Mouse (Mus musculus): ENCODE results near the gene Shroom4.

Shroom4 gene

DNA sequence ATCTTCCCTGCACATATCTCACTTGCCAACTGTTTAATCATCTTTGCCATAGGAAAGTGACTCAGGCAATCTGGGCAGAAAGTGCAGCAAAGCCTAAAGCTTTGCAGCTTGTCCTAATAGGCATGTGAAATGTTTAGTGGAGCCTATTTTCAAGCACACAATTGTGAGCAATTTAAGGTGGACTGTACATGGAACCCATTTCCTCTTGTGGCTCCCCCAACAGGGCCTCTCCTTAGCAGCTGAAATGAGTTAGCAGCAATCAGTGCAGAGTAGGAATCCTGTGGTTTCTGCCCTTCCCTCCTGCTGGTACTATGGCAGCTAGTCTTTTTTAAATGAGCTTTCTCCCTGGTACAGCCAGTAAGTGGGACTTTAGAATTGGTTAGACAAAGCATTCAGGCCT lies 95.8 kb downstream of the Shroom4 start:
- no peak for DNase-seq (ENCODE audit: low read depth, low spot score)

DNA sequence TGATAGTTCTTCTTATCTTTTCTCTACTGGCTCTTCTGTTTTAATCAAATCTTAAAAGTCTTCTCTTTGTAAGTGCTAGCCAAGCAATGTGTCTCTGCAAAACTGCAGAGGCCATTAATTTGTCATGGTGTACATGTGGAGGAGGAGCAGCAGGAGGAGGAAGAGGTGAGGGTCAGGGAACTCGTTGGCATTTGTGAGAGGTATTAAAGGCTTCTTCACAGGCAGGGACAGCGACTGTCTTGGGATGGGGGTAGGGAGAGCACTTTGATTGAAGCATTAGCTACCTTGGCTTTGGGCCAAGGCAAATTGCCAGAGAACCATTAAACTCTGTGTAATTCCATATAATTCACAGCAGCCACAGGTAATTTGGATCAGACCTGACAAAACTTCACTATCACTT lies 96.7 kb downstream of the Shroom4 start:
- DNase-seq (ENCODE audit: low read depth, low spot score): no peak

DNA sequence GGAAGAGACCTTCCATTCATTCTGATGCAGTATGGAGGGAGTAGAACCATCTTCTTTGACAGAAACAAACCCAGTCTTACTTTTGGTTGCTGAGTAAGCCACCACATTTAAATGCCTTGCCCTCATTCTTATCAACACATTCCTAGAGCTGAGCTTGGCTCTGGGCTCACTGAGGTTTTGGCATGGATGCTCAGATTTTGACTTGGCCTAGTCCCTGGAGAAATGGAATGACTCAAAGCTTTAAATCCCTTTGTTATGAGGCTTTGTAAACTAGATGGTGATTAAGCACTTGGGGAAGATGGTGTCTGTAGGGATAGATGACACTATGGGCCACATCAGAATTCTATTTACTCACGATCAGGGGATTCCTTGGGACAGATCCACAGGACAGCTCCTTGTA lies 102.2 kb downstream of the Shroom4 start:
- no peak for DNase-seq (ENCODE audit: low read depth, low spot score)

DNA sequence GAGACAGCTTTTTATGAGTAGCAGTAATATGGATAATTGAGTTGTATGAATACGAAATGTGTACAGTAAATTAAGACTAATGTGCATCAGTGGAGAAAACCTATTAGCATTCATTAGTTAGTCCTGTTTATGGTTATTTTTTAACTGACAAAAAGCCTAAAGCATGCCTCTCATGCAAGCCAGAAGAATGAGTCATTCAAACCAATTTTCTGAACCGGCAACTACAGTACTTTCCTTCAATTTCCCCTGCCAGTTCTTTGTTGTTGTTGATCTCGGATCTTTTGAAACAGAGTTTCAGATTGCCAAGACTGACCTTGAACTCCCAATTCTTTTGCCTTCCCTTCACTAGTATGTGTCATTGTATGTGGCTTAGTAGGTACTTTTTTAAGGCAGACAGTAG lies 117.6 kb downstream of the Shroom4 start:
- no peak for DNase-seq (ENCODE audit: low read depth, low spot score)

DNA sequence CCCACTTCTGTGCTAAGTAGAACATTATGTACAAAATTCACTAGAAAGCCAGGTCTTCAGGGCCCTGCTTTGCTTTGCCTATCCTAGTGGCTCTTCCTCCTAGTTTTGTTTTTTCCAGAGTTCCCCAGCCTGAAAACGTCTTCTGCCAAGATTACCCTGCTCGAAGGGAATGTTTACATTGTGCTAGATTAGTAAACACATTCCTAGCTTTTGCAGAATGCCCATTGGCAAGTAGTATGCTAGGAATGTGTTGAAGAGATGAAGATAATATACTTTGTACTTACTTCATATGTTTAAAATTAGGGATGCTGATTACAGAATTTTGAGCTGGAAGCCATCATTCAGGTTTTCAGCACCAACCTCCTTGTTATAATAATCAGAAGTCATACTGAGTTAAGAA lies 118.8 kb downstream of the Shroom4 start:
- DNase-seq (ENCODE audit: low read depth, low spot score): no peak

DNA sequence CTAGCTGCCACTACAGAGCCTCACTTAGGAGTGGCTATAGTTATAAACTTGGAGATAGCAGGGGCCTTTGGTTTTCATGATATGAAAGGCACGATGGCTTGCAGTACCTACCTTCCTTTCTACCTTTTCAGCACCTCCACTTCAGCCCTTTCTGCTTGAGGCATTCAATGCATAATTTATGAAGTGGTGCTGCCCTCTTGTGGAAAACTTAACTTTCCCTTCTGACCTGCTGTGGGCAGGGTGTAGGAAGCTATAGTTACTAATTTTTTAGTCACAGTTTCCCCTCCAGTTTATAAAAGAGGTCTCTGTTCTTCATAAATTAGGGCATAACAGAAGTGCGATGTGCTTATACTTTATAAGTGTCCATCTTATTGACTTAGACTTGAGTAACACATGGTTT lies 123.3 kb downstream of the Shroom4 start:
- DNase-seq (ENCODE audit: low read depth, low spot score): no peak

DNA sequence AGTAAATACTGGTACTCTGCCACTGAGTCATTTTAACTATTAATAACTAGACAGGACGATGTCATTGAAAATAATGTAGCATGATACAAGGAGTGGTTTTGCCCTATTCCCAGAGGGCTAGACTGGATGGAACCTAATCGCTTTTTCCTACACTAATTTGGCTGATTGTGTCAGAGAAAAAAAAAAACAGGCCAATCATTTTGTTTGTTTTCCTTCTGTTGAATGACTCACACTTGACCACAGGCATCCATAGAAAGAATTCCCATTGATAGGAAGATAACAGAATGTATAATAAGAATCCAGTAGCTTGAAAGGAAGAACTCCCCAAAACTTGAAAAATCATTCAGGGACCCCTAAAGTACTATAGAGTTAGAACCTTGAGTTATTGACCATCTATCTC lies 137.0 kb downstream of the Shroom4 start:
- no peak for DNase-seq (ENCODE audit: low read depth, low spot score)

DNA sequence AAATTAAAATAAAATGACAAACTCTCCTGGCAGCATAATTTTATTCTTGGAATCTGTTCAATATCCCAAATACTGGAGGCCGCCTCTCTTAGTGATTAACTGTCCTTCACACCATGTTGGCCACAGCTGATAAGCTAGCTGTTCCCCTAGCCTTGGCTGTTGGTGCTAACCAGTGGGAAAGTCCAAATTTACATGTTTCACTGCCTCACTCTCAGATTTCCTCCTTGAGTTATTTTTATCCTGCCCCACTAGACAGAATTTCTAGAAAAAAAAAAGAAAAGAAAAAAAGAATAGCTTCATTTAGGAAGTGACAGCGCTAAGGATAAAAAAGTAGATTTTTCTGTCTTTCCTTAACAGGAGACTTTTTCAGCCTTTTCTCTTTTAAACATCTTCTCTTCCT lies 138.0 kb downstream of the Shroom4 start:
- no peak for DNase-seq (ENCODE audit: low read depth, low spot score)

DNA sequence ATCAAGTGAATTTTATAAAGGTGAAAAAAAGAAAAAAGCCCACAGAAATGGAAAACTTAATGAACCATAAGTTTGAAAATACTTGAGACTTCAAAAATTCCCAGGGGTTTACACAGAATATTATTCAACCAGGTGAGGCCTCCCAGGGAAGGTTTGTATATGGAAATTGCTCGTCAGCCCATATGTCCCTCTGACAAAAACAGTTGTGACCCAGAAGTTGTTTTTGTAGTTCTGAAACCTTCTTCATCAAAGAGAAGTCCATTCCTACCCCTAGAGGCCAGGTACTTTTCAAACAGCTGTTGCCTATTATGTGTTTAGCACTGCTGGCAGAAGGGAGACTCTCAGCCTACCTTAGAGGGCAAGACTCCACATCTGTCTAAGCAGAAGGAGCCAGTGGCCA lies 165.4 kb downstream of the Shroom4 start:
- DNase-seq (ENCODE audit: low read depth, low spot score): no peak

DNA sequence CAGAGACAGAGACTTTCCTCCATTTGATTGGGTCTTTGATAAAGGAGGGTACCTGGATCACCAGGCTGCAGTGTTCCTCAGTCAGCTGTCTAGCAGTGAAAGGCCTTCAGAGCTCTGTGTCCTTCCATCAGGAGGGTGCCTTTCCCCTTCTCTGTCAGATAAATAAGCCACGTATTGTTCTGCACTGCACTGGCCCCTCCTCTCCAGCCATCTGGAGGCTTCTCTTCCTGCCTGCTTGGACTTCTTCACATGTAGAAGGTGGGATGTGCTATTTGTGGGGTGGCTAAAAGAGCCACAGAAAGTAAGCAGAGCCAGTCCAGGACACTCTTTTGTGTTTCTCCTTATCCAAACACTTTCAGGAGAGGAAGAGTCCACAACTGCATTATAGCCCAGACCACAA lies 174.9 kb downstream of the Shroom4 start:
- DNase-seq (ENCODE audit: low read depth, low spot score): no peak

DNA sequence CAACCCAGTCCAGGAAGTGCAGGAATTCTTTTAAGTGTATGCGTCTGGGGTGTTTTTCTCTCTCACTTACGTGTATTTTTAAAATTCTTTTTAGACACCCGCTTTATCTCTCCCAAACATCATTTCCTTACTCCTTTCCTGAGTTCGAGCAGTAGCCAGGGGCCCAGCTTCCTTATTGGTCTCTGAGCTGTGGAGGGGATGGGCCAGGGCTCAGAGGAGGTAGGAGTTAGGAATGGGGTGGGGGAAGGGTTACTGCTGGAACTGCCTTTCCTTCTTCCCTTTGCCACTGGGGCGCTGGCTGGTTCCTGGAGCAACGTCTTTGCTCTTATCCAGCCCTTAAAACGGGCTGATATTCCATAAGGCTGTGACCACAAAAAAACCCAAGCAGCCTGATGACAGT lies 177.3 kb downstream of the Shroom4 start:
- DNase-seq (ENCODE audit: low read depth, low spot score): no peak

DNA sequence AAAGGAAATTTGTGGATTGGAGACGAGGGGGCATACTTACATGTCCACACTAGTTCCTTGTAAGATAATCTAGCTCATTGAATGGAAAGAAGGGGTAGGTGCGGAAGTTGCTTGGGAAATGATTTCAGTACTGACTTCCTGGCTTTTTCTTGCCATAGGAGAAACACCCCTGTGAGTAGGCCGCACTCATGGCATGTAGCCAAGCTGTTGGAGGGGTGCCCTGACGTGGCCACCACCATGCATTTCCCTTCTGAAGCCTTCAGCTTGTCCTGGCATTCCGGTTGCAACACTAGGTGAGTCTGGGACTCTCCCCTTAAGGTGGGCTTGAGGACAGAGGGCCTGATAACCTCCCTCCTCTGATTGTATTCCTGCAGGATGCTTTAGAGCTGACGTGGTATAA lies 181.0 kb downstream of the Shroom4 start:
- DNase-seq (ENCODE audit: low read depth, low spot score): no peak

DNA sequence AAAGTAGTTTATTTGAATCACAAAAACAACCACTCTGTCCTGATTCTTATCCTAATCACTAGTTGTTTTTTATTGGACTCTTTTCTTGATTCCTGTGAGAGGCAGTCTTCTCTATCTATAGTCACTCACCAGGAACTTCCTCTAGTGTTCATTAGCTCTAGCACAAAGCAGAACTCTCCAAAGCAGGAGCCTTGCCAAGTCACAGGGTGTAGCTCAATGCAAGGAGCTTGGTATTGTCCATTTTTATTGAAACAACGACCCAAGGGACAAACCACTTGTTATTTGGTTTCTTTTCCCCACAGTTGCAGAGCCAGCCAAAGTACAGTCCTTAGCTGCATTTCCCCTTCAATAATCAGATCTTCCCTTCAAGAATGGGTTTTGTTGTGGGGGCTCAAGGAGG lies 181.5 kb downstream of the Shroom4 start:
- no peak for DNase-seq (ENCODE audit: low read depth, low spot score)

DNA sequence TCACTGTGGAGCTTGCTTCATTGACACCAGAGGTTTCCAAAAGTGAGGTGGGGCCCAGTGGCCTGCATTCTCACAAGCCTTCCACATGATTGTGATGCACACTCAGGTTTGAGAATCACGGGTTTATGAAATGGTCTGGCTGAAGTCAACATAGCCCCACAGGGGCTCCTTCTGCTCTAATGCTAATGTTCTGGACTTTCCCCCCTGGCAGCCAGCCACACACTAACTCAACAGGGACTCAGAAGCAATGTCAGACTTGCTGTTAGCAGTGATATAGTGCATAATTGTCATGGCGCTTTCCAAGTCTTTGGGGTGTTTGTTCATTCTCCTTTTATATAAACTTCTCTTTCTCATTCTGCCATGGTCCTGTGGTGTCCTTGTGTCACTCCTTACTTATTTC lies 183.0 kb downstream of the Shroom4 start:
- DNase-seq (ENCODE audit: low read depth, low spot score): no peak

DNA sequence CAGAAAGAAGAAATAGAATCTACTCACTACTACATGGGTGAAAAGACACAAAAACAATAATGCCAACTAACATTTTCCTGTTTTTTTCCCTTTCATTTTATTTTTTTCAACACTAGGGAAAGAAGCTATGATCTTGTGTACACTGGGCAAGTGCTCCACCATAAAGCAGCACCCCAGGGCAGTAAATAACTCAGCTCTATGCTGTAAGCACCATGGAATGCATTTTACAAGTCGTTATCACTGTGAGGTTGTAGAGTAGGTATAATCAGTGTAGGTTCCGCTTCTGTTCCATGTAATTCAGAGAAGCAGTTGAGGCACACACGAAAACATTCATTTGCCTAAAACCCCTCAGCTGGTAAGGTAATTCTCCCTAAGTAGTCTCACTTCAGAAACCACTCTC lies 194.5 kb downstream of the Shroom4 start:
- no peak for DNase-seq (ENCODE audit: low read depth, low spot score)

DNA sequence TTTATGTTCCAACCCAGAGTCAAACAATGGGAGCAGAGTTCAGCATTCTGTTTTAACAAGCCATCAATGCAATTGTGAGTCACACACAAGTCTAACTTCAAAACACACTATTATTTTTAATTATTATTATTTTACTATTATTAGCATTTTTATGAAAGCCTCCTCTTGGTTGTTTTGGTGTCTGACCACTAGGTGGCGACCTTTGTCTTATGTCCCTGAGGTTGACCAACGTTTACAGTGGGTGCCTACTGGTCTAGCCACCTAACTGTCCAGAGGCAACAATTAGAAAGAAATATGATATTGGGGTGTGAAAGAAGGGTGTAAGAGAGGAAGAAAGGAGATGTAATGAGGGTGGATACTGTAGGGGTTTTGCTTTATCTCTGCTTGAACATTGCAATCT lies 254.4 kb downstream of the Shroom4 start:
- no peak for DNase-seq (ENCODE audit: low read depth, low spot score)

DNA sequence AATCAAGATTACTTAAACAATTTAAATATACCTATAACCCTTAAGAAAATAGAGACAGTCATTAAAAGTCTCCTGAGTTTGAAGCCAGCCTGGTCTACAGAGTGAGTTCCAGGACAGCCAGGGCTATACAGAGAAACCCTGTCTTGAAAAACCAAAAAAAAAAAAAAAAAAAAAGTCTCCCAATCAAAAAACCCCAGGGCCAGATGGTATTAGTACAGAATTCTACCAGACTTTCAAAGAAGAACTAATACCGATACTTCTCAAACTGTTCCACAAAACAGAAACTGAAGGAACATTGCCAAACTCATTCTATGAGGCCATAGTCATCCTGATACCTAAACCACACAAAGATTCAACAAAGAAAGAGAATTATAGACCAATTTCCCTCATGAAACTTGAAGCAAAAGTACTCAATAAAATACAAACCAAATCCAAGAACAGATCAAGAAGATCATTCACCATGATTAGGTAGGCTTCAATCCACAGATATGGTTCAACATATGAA lies 259.2 kb downstream of the Shroom4 start:
- DNase-seq (ENCODE audit: low read depth, low spot score): no peak

All from brain, embryonic 18.5 days (tissue).